Mouse (Mus musculus): ENCODE data around the gene Pwp2. TPM values are rescaled to one million over a fixed set of nuclear protein-coding genes. Genes with fewer than 3 reads are reported as not detected.
A peak's percentile ranks its signal among the peaks of the same experiment; 100 is the strongest.

Gene Pwp2
- total and polyA plus RNA-seq, 2 experiments from 2014 or later, result 16.4 to 30.0 TPM

DNA sequence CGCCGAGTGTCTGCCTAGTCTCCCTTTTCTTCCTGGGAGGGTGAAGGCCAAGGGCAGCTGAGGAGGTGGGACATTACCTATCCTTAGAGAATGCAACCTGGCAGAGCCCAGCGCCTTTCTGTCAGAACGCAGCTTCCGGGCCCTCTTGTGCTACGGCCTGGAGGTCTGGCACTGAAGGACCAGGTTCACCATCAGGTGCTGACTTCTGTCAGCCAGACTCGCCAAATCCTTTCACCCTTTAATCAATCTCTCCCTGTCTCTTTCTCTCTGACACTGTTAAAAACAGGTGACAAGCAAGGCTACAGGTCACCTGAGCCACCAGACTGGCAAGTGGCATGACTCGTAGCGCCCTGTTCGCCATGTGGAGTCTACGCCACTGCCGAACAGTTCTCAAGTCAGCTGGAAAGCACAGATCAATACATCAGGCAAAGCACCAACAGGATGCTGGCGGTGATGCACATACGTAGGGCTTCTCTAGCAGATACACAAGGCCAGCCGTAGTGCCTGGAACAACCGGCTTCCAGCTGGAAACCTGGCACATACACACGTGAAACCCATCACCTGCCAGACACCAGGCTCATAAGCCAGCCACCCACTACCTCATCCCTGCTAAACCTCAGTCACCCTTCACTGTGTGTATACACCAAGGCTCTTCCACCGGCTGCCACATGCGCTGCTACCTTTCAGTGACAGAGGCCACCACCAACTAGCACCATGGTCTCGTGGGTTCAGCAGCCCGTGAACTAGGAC is 19.5 kb downstream of the Pwp2 start:
- Histone ChIP-seq H3K4me3 (ENCODE audit: low read depth, low read length) (no peak overlapping the region), H3K27ac (ENCODE audit: low read depth, low read length) (no peak overlapping the region), H3K4me1 (ENCODE audit: insufficient read depth) (peaks cover 14% of the 10 kb centered on the region), H3K36me3 (ENCODE audit: insufficient read depth) (peaks cover 49% of the 10 kb centered on the region), H3K9ac (no peak overlapping the region), H3K27me3 (ENCODE audit: insufficient read depth, low read length) (no peaks in the 10 kb centered on the region), H3K9me3 (ENCODE audit: low read length) (no peaks in the 10 kb centered on the region), H3K4me2 (ENCODE audit: low read depth) (no peak overlapping the region)
- 85% methylated on average over 21 of the region's 21 CpGs for WGBS
- no peak for ATAC-seq
- DNase-seq, result no peak
- no peak for TF ChIP-seq CTCF (IDR thresholded peaks at IDR 0.05; ENCODE audit: low read depth)

DNA sequence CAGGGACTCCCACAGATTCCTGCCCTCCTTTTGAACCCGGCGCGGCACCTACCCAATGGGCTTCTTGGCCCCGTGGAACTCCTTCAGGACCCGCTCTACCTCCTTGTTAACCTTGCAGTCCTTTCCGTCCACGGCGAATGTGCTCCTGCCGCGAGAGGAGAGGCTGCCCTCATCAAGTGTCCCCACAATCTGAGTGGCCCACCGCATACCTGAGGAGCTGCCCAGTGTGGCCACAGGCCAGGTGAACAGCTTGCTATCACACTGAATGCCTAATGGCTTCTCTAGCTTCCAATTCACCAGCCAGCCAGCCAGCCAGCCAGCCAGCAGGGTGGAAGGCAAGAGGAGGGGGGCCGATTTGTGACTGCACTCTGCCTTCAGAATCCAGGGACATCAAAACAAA is 20.2 kb downstream of the Pwp2 start:
- no peak overlapping the region for H3K4me3 ChIP-seq (ENCODE audit: low read depth, low read length)
- H3K4me1 ChIP-seq (ENCODE audit: insufficient read depth), result peaks cover 8% of the 10 kb centered on the region
- H3K27me3 ChIP-seq (ENCODE audit: insufficient read depth, low read length), result no peaks in the 10 kb centered on the region
- peaks cover 49% of the 10 kb centered on the region for H3K36me3 ChIP-seq (ENCODE audit: insufficient read depth)
- whole genome bisulfite sequencing, result 92% methylated on average over 12 of the region's 12 CpGs
- H3K9me3 ChIP-seq (ENCODE audit: low read length), result no peaks in the 10 kb centered on the region
- DNase-seq (no peak), ATAC-seq (no peak)
- H3K27ac ChIP-seq (ENCODE audit: low read depth, low read length), result no peak overlapping the region
- TF ChIP-seq CTCF (IDR thresholded peaks at IDR 0.05; ENCODE audit: low read depth), result no peak
- H3K4me2 ChIP-seq (ENCODE audit: low read depth), result no peak overlapping the region
- no peak overlapping the region for H3K9ac ChIP-seq

DNA sequence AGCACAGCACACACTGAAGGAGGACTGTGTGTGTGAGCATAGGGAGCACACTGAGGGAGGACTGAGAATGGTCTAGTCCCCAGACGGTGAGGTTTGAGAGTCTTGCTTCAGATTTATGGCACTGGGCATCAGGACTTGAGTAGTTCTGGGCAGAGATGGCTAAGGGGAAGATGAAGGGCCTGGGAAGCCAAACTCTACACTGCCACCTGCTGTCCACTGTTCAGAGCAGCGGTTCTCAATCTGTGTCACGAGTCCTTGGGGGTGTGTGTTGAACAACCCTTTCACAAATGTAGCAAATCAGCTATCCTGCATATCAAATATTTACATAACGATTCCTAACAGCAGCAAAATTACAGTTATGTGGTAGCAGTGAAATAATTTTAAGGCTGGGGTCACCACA is 21.0 kb downstream of the Pwp2 start:
- TF ChIP-seq CTCF (IDR thresholded peaks at IDR 0.05; ENCODE audit: low read depth), result peak; percentile 77
- no peak overlapping the region for H3K4me2 ChIP-seq (ENCODE audit: low read depth)
- no peaks in the 10 kb centered on the region for H3K27me3 ChIP-seq (ENCODE audit: insufficient read depth, low read length)
- no peak overlapping the region for H3K4me3 ChIP-seq (ENCODE audit: low read depth, low read length)
- peaks cover 49% of the 10 kb centered on the region for H3K36me3 ChIP-seq (ENCODE audit: insufficient read depth)
- H3K27ac ChIP-seq (ENCODE audit: low read depth, low read length), result no peak overlapping the region
- H3K4me1 ChIP-seq (ENCODE audit: insufficient read depth), result peaks cover 6% of the 10 kb centered on the region
- H3K9me3 ChIP-seq (ENCODE audit: low read length), result no peaks in the 10 kb centered on the region
- peak; percentile 65 for ATAC-seq
- H3K9ac ChIP-seq, result no peak overlapping the region
- peak; percentile 79 for DNase-seq
- 35% methylated on average over 4 of the region's 4 CpGs for WGBS

DNA sequence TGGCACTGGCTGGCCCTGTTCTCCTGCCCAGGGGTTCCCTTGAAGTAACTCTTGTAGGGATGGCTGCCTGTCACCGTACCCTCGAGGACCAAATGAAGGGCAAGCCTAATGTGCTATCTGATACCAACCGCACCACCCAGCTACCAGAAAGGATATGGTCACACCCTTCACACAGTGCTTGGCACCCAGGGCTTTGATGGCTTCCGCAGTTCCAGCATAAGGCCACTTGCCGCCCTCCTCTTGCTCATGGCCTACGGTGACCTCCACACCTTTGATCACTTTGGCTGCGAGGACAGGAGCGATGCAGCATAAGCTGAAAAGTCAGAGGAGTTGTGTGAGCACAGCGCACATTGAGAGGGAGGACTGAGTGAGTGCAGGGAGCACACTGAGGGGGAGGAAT is 21.7 kb downstream of the Pwp2 start:
- Histone ChIP-seq H3K9me3 (ENCODE audit: low read length) (no peaks in the 10 kb centered on the region), H3K9ac (no peak overlapping the region), H3K4me1 (ENCODE audit: insufficient read depth) (no peaks in the 10 kb centered on the region), H3K27me3 (ENCODE audit: insufficient read depth, low read length) (no peaks in the 10 kb centered on the region), H3K4me2 (ENCODE audit: low read depth) (no peak overlapping the region), H3K4me3 (ENCODE audit: low read depth, low read length) (no peak overlapping the region), H3K27ac (ENCODE audit: low read depth, low read length) (no peak overlapping the region), H3K36me3 (ENCODE audit: insufficient read depth) (peaks cover 49% of the 10 kb centered on the region)
- DNase-seq (no peak), ATAC-seq (no peak)
- TF ChIP-seq CTCF (IDR thresholded peaks at IDR 0.05; ENCODE audit: low read depth), result no peak
- WGBS, result 92% methylated on average over 9 of the region's 9 CpGs

DNA sequence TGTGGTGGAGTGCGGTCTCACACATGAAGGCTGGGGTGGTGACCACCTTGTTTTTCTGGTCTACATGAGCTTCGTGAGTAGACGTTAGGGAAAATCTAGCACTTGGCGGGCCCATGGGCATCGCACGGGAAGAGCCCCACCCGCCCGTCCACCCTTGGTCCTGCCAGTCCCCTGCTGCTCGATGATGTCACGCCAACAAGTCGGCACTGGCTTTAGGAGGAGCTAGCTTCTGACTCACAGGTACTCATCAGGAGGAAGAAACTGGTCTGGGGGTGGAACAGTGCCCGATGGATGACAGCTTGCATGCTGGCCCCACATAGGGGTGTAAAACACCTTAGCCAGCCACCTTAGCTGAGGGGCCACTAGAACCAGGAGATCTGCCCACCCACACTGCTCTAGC is 22.3 kb downstream of the Pwp2 start:
- peaks cover 49% of the 10 kb centered on the region for H3K36me3 ChIP-seq (ENCODE audit: insufficient read depth)
- ATAC-seq (no peak), DNase-seq (no peak)
- H3K9me3 ChIP-seq (ENCODE audit: low read length), result no peaks in the 10 kb centered on the region
- H3K4me2 ChIP-seq (ENCODE audit: low read depth), result no peak overlapping the region
- H3K27me3 ChIP-seq (ENCODE audit: insufficient read depth, low read length), result no peaks in the 10 kb centered on the region
- 91% methylated on average over 12 of the region's 12 CpGs for WGBS
- no peak overlapping the region for H3K27ac ChIP-seq (ENCODE audit: low read depth, low read length)
- no peaks in the 10 kb centered on the region for H3K4me1 ChIP-seq (ENCODE audit: insufficient read depth)
- no peak overlapping the region for H3K4me3 ChIP-seq (ENCODE audit: low read depth, low read length)
- no peak overlapping the region for H3K9ac ChIP-seq
- TF ChIP-seq CTCF (IDR thresholded peaks at IDR 0.05; ENCODE audit: low read depth), result no peak

DNA sequence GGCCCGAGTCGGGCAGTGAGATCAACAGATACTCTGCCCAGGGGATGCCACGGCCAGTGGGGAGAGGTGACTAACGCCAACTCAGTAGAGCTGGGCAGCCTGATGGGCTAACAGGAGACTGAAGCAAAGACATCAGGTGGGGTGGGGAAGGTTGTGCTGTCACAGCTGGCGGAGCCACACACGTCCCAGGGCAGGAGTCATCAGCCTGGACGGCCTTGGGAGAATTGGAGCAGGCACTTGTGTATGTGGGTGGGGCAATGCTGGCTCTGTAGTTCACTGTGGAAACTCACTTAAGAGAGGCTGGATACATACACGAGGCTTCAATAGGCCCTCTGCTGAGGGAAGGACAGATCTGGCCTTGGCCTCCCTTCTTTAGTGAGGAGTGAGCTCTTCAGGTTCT is 23.9 kb downstream of the Pwp2 start:
- Histone ChIP-seq H3K27me3 (ENCODE audit: insufficient read depth, low read length) (no peaks in the 10 kb centered on the region), H3K27ac (ENCODE audit: low read depth, low read length) (no peak overlapping the region), H3K4me3 (ENCODE audit: low read depth, low read length) (no peak overlapping the region), H3K4me1 (ENCODE audit: insufficient read depth) (no peaks in the 10 kb centered on the region), H3K9ac (no peak overlapping the region), H3K4me2 (ENCODE audit: low read depth) (no peak overlapping the region), H3K36me3 (ENCODE audit: insufficient read depth) (peaks cover 39% of the 10 kb centered on the region), H3K9me3 (ENCODE audit: low read length) (no peaks in the 10 kb centered on the region)
- no peak for TF ChIP-seq CTCF (IDR thresholded peaks at IDR 0.05; ENCODE audit: low read depth)
- no peak for DNase-seq
- no peak for ATAC-seq
- 88% methylated on average over 8 of the region's 8 CpGs for WGBS

DNA sequence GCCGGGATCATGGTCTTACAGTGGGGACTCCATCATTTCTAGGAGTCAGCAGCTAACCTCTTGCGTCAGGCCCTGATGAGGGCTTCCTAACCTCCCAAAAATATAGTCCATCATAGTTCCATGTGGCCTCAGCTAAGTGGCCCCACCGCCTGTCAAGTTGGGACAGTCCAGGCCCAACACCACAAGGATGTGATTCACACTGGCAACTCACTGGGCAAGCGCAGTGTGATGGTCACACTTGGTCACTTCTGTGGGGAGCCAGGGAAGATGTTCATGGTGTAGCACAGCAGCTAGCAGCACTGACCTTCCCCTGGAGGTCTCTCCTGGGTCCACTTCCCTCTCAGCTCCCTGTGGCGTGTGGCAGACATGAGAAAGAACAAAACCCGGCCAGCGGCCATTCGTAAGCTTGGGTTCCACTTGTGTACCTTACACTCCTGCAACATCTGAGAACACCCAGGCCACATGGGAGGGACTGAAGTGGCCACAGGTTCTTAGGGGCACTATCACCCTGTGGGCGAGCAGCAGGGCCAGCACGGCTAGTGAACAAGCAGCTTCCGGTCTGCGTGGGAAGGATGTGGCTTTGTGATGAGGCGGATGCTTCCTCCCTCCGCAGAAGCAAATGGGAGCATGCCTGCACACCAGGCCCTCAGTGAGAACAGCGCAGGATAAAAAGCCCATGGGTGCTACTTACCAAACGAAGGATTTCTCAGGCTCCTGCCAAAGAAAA is 24.4 kb downstream of the Pwp2 start:
- Histone ChIP-seq H3K36me3 (ENCODE audit: insufficient read depth) (peaks cover 34% of the 10 kb centered on the region), H3K27me3 (ENCODE audit: insufficient read depth, low read length) (no peaks in the 10 kb centered on the region), H3K9me3 (ENCODE audit: low read length) (no peaks in the 10 kb centered on the region), H3K4me3 (ENCODE audit: low read depth, low read length) (no peak overlapping the region), H3K4me2 (ENCODE audit: low read depth) (no peak overlapping the region), H3K4me1 (ENCODE audit: insufficient read depth) (no peaks in the 10 kb centered on the region), H3K27ac (ENCODE audit: low read depth, low read length) (no peak overlapping the region), H3K9ac (no peak overlapping the region)
- ATAC-seq, result no peak
- 89% methylated on average over 16 of the region's 16 CpGs for WGBS
- no peak for DNase-seq
- TF ChIP-seq CTCF (IDR thresholded peaks at IDR 0.05; ENCODE audit: low read depth), result no peak

Measured in forebrain, postnatal 0 days (tissue).